Mouse (Mus musculus) testis, adult 2 months (tissue): ENCODE measurements at regions not wholly inside any gene's neighbourhood (a gene's known extent, or its start where the extent isn't known, plus 50 kb on each side); places are given as distances from the start of the nearest gene placed in this dataset.

Source experiments
- H3K27ac ChIP-seq: fragments of 200-500 bp; 2 replicates; pipeline ENCODE4 v1.5.1; 2012; ENCODE audit warnings: low read depth, low read length; ENCODE audit not compliant: control insufficient read depth, insufficient read depth
- H3K27me3 ChIP-seq: fragments of 200-500 bp; 2 replicates; pipeline ENCODE4 v1.6.1; 2012; ENCODE audit warnings: mild to moderate bottlenecking, low read length, moderate library complexity; ENCODE audit not compliant: control insufficient read depth, insufficient read depth
- H3K36me3 ChIP-seq: fragments of 200-500 bp; 2 replicates; pipeline ENCODE4 v1.6.1; 2012; ENCODE audit warnings: mild to moderate bottlenecking, low read length; ENCODE audit not compliant: control insufficient read depth, insufficient read depth
- H3K4me1 ChIP-seq: fragments of 200-500 bp; 2 replicates; pipeline ENCODE4 v1.6.1; 2012; ENCODE audit warnings: low read length; ENCODE audit not compliant: control insufficient read depth, insufficient read depth
- H3K4me3 ChIP-seq: fragments of 200-500 bp; 2 replicates; pipeline ENCODE4 v1.5.1; 2012; ENCODE audit warnings: low read depth, mild to moderate bottlenecking, low read length, moderate library complexity, mixed read lengths; ENCODE audit not compliant: control insufficient read depth
- CTCF ChIP-seq: fragments of 200-500 bp; IDR thresholded peaks from 2 replicates; pipeline ENCODE4 v1.5.1; 2012; ENCODE audit warnings: low read depth, mild to moderate bottlenecking, inconsistent platforms, low read length, moderate library complexity; ENCODE audit not compliant: control insufficient read depth, insufficient read depth, insufficient replicate concordance
- POLR2A ChIP-seq: fragments of 200-500 bp; IDR thresholded peaks from 2 replicates; pipeline ENCODE4 v1.6.1; 2012; ENCODE audit warnings: low read depth, mild to moderate bottlenecking, inconsistent platforms, low read length, moderate library complexity; ENCODE audit not compliant: control insufficient read depth

- TF ChIP-seq CTCF (no peak), POLR2A (no peak)
- Histone ChIP-seq H3K4me3 (no peak overlapping the region), H3K27me3 (no peaks in the 10 kb centered on the region), H3K36me3 (no peaks in the 10 kb centered on the region), H3K27ac (no peak overlapping the region), H3K4me1 (no peaks in the 10 kb centered on the region)
Measured at GRCm38 (mm10) chr1:71955331-71955730, 256.8 kb downstream of the Mreg start.

DNA sequence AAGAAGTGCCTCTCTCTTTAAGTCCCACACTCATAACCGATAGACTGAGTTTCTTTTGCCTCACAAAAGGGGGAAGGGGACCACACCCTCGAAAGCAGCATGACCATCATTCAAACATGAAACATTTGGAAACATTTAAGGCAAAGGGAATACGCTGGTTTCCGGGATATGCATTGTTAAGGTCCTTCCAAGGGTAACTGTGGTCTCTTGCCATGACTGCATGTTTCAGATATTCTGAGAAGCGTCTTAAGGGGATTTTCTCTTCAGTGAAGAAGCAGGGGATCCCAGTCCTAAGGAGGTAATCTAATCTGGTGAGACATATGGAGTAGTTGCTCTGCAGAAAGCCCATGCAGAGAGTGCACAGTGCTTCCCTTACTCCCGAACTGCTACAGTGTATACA is 258.8 kb downstream of the Mreg start:
- Histone ChIP-seq H3K27ac (no peak overlapping the region), H3K4me1 (no peaks in the 10 kb centered on the region), H3K27me3 (no peaks in the 10 kb centered on the region), H3K4me3 (no peak overlapping the region), H3K36me3 (no peaks in the 10 kb centered on the region)
- TF ChIP-seq POLR2A (no peak), CTCF (no peak)

DNA sequence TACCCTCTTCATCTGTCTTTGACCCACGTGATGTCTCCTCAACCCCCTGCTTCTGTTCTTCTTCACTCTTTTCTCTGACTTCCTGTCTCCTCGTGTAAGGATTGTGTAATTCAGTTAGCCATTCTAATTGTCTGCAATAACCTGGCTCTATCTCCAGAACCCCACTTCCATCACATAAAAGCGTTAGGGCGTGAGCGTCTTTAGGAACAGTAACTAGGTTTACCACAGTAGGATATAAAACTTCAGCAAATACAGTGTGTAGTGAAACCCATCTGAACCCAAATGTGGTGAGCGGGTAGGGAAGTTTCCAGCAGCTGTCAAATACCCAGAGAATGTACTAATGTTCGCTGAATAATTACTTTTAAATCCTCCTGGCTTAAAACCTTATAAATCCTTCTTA is 262.6 kb downstream of the Mreg start:
- H3K4me1 ChIP-seq = no peaks in the 10 kb centered on the region
- H3K27ac ChIP-seq = no peak overlapping the region
- no peak overlapping the region for H3K4me3 ChIP-seq
- no peaks in the 10 kb centered on the region for H3K27me3 ChIP-seq
- TF ChIP-seq POLR2A (no peak), CTCF (no peak)
- H3K36me3 ChIP-seq = no peaks in the 10 kb centered on the region

GRCm38 (mm10) chr1:71948686-71949085 is 263.4 kb downstream of the Mreg start:
- Histone ChIP-seq H3K4me3 (no peak overlapping the region), H3K27me3 (no peaks in the 10 kb centered on the region), H3K36me3 (no peaks in the 10 kb centered on the region), H3K4me1 (no peaks in the 10 kb centered on the region), H3K27ac (no peak overlapping the region)
- no peak for TF ChIP-seq POLR2A
- TF ChIP-seq CTCF = no peak

- no peaks in the 10 kb centered on the region for H3K27me3 ChIP-seq
- no peaks in the 10 kb centered on the region for H3K4me1 ChIP-seq
- TF ChIP-seq CTCF (no peak), POLR2A (no peak)
- H3K4me3 ChIP-seq = no peak overlapping the region
- no peaks in the 10 kb centered on the region for H3K36me3 ChIP-seq
- no peak overlapping the region for H3K27ac ChIP-seq
Measured at GRCm38 (mm10) chr1:71947506-71947905, 264.6 kb downstream of the Mreg start.

GRCm38 (mm10) chr1:71946911-71947310 is 265.2 kb downstream of the Mreg start:
- TF ChIP-seq CTCF (no peak), POLR2A (no peak)

GRCm38 (mm10) chr1:71945070-71945469 is 267.0 kb downstream of the Mreg start:
- Histone ChIP-seq H3K4me3 (no peak overlapping the region), H3K27me3 (no peaks in the 10 kb centered on the region), H3K4me1 (no peaks in the 10 kb centered on the region), H3K36me3 (no peaks in the 10 kb centered on the region), H3K27ac (no peak overlapping the region)
- TF ChIP-seq POLR2A = no peak
- TF ChIP-seq CTCF = no peak

More at GRCm38 (mm10) chr1:71946911-71947310, 265.2 kb downstream of the Mreg start:
- Histone ChIP-seq H3K27ac (no peak overlapping the region), H3K27me3 (no peaks in the 10 kb centered on the region), H3K4me3 (no peak overlapping the region), H3K4me1 (no peaks in the 10 kb centered on the region), H3K36me3 (no peaks in the 10 kb centered on the region)

DNA sequence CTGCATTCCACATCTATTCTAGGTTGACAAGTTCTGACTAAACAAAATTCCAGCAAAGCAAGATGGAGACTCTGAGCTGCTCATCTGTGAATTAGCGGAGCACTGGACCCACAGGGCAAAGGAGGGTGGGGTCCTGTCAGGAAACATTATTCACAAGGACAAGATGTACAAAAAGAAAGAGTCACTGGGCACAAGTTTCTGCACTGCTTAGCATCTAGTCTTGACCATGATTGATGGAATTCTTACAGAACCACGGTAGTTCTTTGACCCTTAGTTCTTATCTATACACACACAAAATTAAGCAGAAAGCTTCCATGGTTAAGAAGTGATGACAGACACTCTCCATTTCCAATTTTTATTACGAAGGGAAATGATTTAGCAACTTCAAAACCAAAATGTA is 267.6 kb downstream of the Mreg start:
- Histone ChIP-seq H3K36me3 (no peaks in the 10 kb centered on the region), H3K4me3 (no peak overlapping the region), H3K27ac (no peak overlapping the region), H3K27me3 (no peaks in the 10 kb centered on the region), H3K4me1 (no peaks in the 10 kb centered on the region)
- TF ChIP-seq CTCF (no peak), POLR2A (no peak)
